Mouse (Mus musculus) intestine, postnatal 0 days (tissue): Measurements from ENCODE around the gene Prr15. TPM values are rescaled to one million over a fixed set of nuclear protein-coding genes. Genes with fewer than 3 reads are reported as not detected.

Experiments used
- ATAC-seq: fragments of 200-750 bp; cut with Nextera tagmentation; 2 replicates; pipeline ENCODE4 v1.8.0; 2017; ENCODE audit warnings: mild to moderate bottlenecking, moderate TSS enrichment, moderate library complexity
- H3K27ac ChIP-seq: fragments of 300-500 bp; sonication (generic); 2 replicates; pipeline ENCODE4 v1.5.1; 2014; ENCODE audit warnings: mild to moderate bottlenecking, low read depth, low read length, moderate library complexity
- H3K27me3 ChIP-seq: fragments of 300-500 bp; sonication (generic); replicated peaks from 2 replicates; pipeline ENCODE4 v1.6.1; 2014; ENCODE audit warnings: low read length, mixed read lengths; ENCODE audit not compliant: control insufficient read depth, insufficient read depth
- H3K36me3 ChIP-seq: fragments of 300-500 bp; sonication (generic); 2 replicates; pipeline ENCODE4 v1.6.1; 2014; ENCODE audit warnings: mild to moderate bottlenecking, moderate library complexity; ENCODE audit not compliant: control insufficient read depth, insufficient read depth
- H3K4me1 ChIP-seq: fragments of 300-500 bp; sonication (generic); replicated peaks from 2 replicates; pipeline ENCODE4 v1.6.1; 2014; ENCODE audit warnings: antibody characterized with exemption, low read length, mixed read lengths; ENCODE audit not compliant: control insufficient read depth, insufficient read depth
- H3K4me2 ChIP-seq: fragments of 300-500 bp; sonication (generic); replicated peaks from 2 replicates; pipeline ENCODE4 v1.6.1; 2014; ENCODE audit warnings: low read depth, mild to moderate bottlenecking, moderate library complexity
- H3K4me3 ChIP-seq: fragments of 300-500 bp; sonication (generic); 2 replicates; pipeline ENCODE4 v1.5.1; 2014; ENCODE audit warnings: low read depth, low read length
- H3K9ac ChIP-seq: fragments of 300-500 bp; sonication (generic); 2 replicates; pipeline ENCODE4 v1.6.1; 2014; ENCODE audit warnings: mild to moderate bottlenecking, low read depth, low read length
- H3K9me3 ChIP-seq: fragments of 300-500 bp; sonication (generic); 2 replicates; pipeline ENCODE4 v1.6.1; 2016; ENCODE audit warnings: mixed run types; ENCODE audit not compliant: control insufficient read depth
- CTCF ChIP-seq: sonication (generic); IDR thresholded peaks from 2 replicates; pipeline ENCODE4 v1.5.1; 2016; ENCODE audit warnings: low read depth, mild to moderate bottlenecking, control low read depth, antibody characterized with exemption, moderate library complexity
- WGBS: fragments of 180-500 bp; shearing (Covaris S2); extraction: QIAGEN DNeasy Blood & Tissue Kit; methylation state at CpG from one replicate; pipeline ENCODE4 v1.1.7; 2014; 5-methylcytosine and 5-hydroxymethylcytosine counted together
- polyA plus RNA-seq: library from polyadenylated mRNA; unstranded; fragments of >200 nt; fragmentation: Nextera tagmentation; extraction: Ambion mirVana; gene quantifications from 2 replicates; pipeline ENCODE4 v1.2.1, GENCODE M21; 2015

Prr15 gene
- polyA plus RNA-seq, 1 experiment from 2014 or later = 52.3 TPM

GRCm38 (mm10) chr6:54352931-54353690 is 27.5 kb downstream of the Prr15 start:
- peak; percentile 11; the same call in 1 of the 2 replicates for TF ChIP-seq CTCF
- Histone ChIP-seq H3K4me2 (peak overlapping the region; percentile 13; the same call in 1 of the 2 replicates), H3K27ac (peak overlapping the region; percentile 87), H3K4me3 (no peak overlapping the region), H3K36me3 (no peaks in the 10 kb centered on the region), H3K27me3 (no peaks in the 10 kb centered on the region), H3K4me1 (peaks cover 3% of the 10 kb centered on the region; the same call in 1 of the 2 replicates), H3K9ac (no peak overlapping the region), H3K9me3 (no peaks in the 10 kb centered on the region)
- peak; percentile 90 for ATAC-seq
- 24% methylated on average over 14 of the region's 14 CpGs for WGBS

GRCm38 (mm10) chr6:54353698-54354097 is 28.1 kb downstream of the Prr15 start:
- TF ChIP-seq CTCF = no peak
- Histone ChIP-seq H3K9ac (no peak overlapping the region), H3K4me2 (no peak overlapping the region), H3K4me3 (no peak overlapping the region), H3K36me3 (no peaks in the 10 kb centered on the region), H3K27me3 (no peaks in the 10 kb centered on the region), H3K27ac (peak overlapping the region; percentile 87), H3K9me3 (no peaks in the 10 kb centered on the region), H3K4me1 (peaks cover 3% of the 10 kb centered on the region; the same call in 1 of the 2 replicates)
- ATAC-seq = peak; percentile 67
- WGBS = 46% methylated on average over 5 of the region's 5 CpGs

DNA sequence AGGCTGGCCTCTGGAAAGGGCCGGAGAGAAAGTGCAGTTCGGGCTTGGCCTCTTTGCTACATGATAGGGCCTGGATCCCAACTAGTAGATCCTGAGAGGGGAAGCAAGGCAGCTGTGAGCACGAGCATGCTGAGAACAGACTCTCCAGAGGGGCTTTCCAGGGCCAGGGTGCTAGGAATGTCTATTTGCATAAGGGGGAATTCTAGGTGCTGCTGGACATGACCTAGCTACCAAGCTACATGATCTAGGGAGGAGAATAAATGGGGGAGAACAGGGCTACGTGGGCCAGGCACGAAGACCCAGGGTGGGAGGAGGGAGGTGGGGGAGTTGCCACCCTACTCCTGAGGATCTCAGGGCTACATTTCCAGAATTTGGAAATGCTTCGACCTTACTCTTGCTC is 30.0 kb downstream of the Prr15 start:
- H3K27ac ChIP-seq = no peak overlapping the region
- no peak for ATAC-seq

GRCm38 (mm10) chr6:54362526-54363324 is 37.1 kb downstream of the Prr15 start:
- Histone ChIP-seq H3K27me3 (no peaks in the 10 kb centered on the region), H3K4me1 (peaks cover 13% of the 10 kb centered on the region; the same call in 1 of the 2 replicates), H3K9ac (no peak overlapping the region), H3K4me2 (no peak overlapping the region), H3K36me3 (no peaks in the 10 kb centered on the region), H3K27ac (no peak overlapping the region; the same call in 1 of the 2 replicates), H3K4me3 (no peak overlapping the region), H3K9me3 (no peaks in the 10 kb centered on the region)
- WGBS = 54% methylated on average over 12 of the region's 12 CpGs
- ATAC-seq = no peak
- no peak for TF ChIP-seq CTCF

More for the DNA sequence above, 30.0 kb downstream of the Prr15 start:
- no peak for TF ChIP-seq CTCF
- Histone ChIP-seq H3K36me3 (no peaks in the 10 kb centered on the region), H3K4me1 (peaks cover 3% of the 10 kb centered on the region; the same call in 1 of the 2 replicates), H3K4me3 (no peak overlapping the region), H3K9me3 (no peaks in the 10 kb centered on the region), H3K9ac (no peak overlapping the region), H3K27me3 (no peaks in the 10 kb centered on the region), H3K4me2 (no peak overlapping the region)
- WGBS = 80% methylated on average over 6 of the region's 6 CpGs

- ATAC-seq = peak; percentile 79
- no peak overlapping the region for H3K4me3 ChIP-seq
- no peaks in the 10 kb centered on the region for H3K27me3 ChIP-seq
- peaks cover 13% of the 10 kb centered on the region; the same call in 1 of the 2 replicates for H3K4me1 ChIP-seq
- H3K9ac ChIP-seq = no peak overlapping the region
- no peaks in the 10 kb centered on the region for H3K36me3 ChIP-seq
- TF ChIP-seq CTCF = no peak
- no peak overlapping the region for H3K4me2 ChIP-seq
- peak overlapping the region; percentile 35; the same call in 1 of the 2 replicates for H3K27ac ChIP-seq
- WGBS = 67% methylated on average over 12 of the region's 12 CpGs
- no peaks in the 10 kb centered on the region for H3K9me3 ChIP-seq
Measured at GRCm38 (mm10) chr6:54364406-54365136, 38.9 kb downstream of the Prr15 start.
